Mouse (Mus musculus) E14TG2a.4 (cell line): ENCODE measurements at regions not wholly inside any gene's neighbourhood (a gene's known extent, or its start where the extent isn't known, plus 50 kb on each side); places are given as distances from the start of the nearest gene placed in this dataset.
"Not testable (repeated sequence)": the region's sequence is repeated elsewhere in the genome, so short reads cannot be mapped to it uniquely, and the experiment has no call there.

Source experiments
- H3K27me3 ChIP-seq: 2 replicates; pipeline ENCODE4 v1.6.1; 2014; ENCODE audit warnings: low read length, control low read depth; ENCODE audit not compliant: insufficient read depth
- H3K36me3 ChIP-seq: 2 replicates; pipeline ENCODE4 v1.6.1; 2014; ENCODE audit warnings: low read length, control low read depth; ENCODE audit not compliant: insufficient read depth
- H3K4me1 ChIP-seq: replicated peaks from 2 replicates; pipeline ENCODE4 v1.6.1; 2014; ENCODE audit warnings: low read depth, low read length, control low read depth
- H3K4me3 ChIP-seq: replicated peaks from 2 replicates; pipeline ENCODE4 v1.5.1; 2014; ENCODE audit warnings: mild to moderate bottlenecking, low read length
- H3K9me3 ChIP-seq: 2 replicates; pipeline ENCODE4 v1.6.1; 2014; ENCODE audit warnings: low read length, control low read depth
- CTCF ChIP-seq: conservative IDR thresholded peaks from 2 replicates; pipeline ENCODE4 v1.5.1; 2014; ENCODE audit warnings: low read length
- NANOG ChIP-seq: IDR thresholded peaks from 2 replicates; pipeline ENCODE4 v1.6.1; 2014; ENCODE audit warnings: borderline replicate concordance, low read length, mixed read lengths
- POU5F1 ChIP-seq: IDR thresholded peaks from 2 replicates; pipeline ENCODE4 v1.6.1; 2014; ENCODE audit warnings: low read length, borderline replicate concordance

- TF ChIP-seq CTCF = no peak
- no peak for TF ChIP-seq NANOG
- no peak for TF ChIP-seq POU5F1
Observed at GRCm38 (mm10) chr8:103763821-103764220, 337.6 kb upstream of the Cdh5 start.

GRCm38 (mm10) chr8:103779658-103780057, 321.8 kb upstream of the Cdh5 start:
- TF ChIP-seq NANOG (no peak), CTCF (no peak), POU5F1 (no peak)
- Histone ChIP-seq H3K4me1 (no peaks in the 10 kb centered on the region), H3K36me3 (no peaks in the 10 kb centered on the region), H3K4me3 (no peak overlapping the region), H3K27me3 (peaks cover 32% of the 10 kb centered on the region), H3K9me3 (no peaks in the 10 kb centered on the region; the same call in 1 of the 2 replicates)

More at GRCm38 (mm10) chr8:103763821-103764220, 337.6 kb upstream of the Cdh5 start:
- Histone ChIP-seq H3K4me1 (no peaks in the 10 kb centered on the region), H3K27me3 (no peaks in the 10 kb centered on the region), H3K9me3 (peaks cover 25% of the 10 kb centered on the region), H3K36me3 (no peaks in the 10 kb centered on the region), H3K4me3 (no peak overlapping the region)

- H3K4me3 ChIP-seq = no peak overlapping the region
- peaks cover 13% of the 10 kb centered on the region for H3K27me3 ChIP-seq
- peaks cover 9% of the 10 kb centered on the region; the same call in 1 of the 2 replicates for H3K9me3 ChIP-seq
- H3K36me3 ChIP-seq = no peaks in the 10 kb centered on the region
- TF ChIP-seq CTCF (no peak), POU5F1 (no peak), NANOG (no peak)
- no peaks in the 10 kb centered on the region for H3K4me1 ChIP-seq
Observed at GRCm38 (mm10) chr8:103788308-103788707, 313.1 kb upstream of the Cdh5 start.

GRCm38 (mm10) chr8:103793331-103793730, 308.1 kb upstream of the Cdh5 start:
- H3K27me3 ChIP-seq = no peaks in the 10 kb centered on the region
- H3K4me3 ChIP-seq = no peak overlapping the region
- TF ChIP-seq CTCF (no peak), NANOG (no peak), POU5F1 (no peak)
- peaks cover 8% of the 10 kb centered on the region; the same call in 1 of the 2 replicates for H3K9me3 ChIP-seq
- no peaks in the 10 kb centered on the region for H3K36me3 ChIP-seq
- no peaks in the 10 kb centered on the region for H3K4me1 ChIP-seq

- not testable (repeated sequence) for H3K4me1 ChIP-seq, H3K4me3 ChIP-seq, H3K36me3 ChIP-seq, H3K9me3 ChIP-seq
- peaks cover 17% of the 10 kb centered on the region for H3K27me3 ChIP-seq
Observed at GRCm38 (mm10) chr8:103798630-103799029, 302.8 kb upstream of the Cdh5 start.

GRCm38 (mm10) chr8:103808171-103808570, 293.3 kb upstream of the Cdh5 start:
- Histone ChIP-seq H3K9me3 (peaks cover 11% of the 10 kb centered on the region), H3K36me3 (no peaks in the 10 kb centered on the region), H3K27me3 (no peaks in the 10 kb centered on the region; the same call in 1 of the 2 replicates), H3K4me1 (no peaks in the 10 kb centered on the region), H3K4me3 (no peak overlapping the region)
- no peak for TF ChIP-seq NANOG
- no peak for TF ChIP-seq POU5F1

GRCm38 (mm10) chr8:103808580-103808979, 292.8 kb upstream of the Cdh5 start:
- H3K4me1 ChIP-seq = no peaks in the 10 kb centered on the region
- peaks cover 11% of the 10 kb centered on the region for H3K9me3 ChIP-seq
- no peaks in the 10 kb centered on the region; the same call in 1 of the 2 replicates for H3K27me3 ChIP-seq
- TF ChIP-seq POU5F1 (no peak), NANOG (no peak), CTCF (no peak)
- H3K4me3 ChIP-seq = no peak overlapping the region
- no peaks in the 10 kb centered on the region for H3K36me3 ChIP-seq

- TF ChIP-seq NANOG (no peak), POU5F1 (no peak), CTCF (no peak)
- Histone ChIP-seq H3K27me3 (no peaks in the 10 kb centered on the region; the same call in 1 of the 2 replicates), H3K4me3 (no peak overlapping the region), H3K36me3 (no peaks in the 10 kb centered on the region), H3K9me3 (peaks cover 11% of the 10 kb centered on the region), H3K4me1 (no peaks in the 10 kb centered on the region)
Observed at GRCm38 (mm10) chr8:103809140-103809539, 292.3 kb upstream of the Cdh5 start.

- Histone ChIP-seq H3K4me3 (no peak overlapping the region), H3K27me3 (peaks cover 4% of the 10 kb centered on the region; the same call in 1 of the 2 replicates), H3K9me3 (peaks cover 4% of the 10 kb centered on the region; the same call in 1 of the 2 replicates), H3K36me3 (no peaks in the 10 kb centered on the region), H3K4me1 (no peaks in the 10 kb centered on the region)
- TF ChIP-seq CTCF = no peak
- no peak for TF ChIP-seq NANOG
- TF ChIP-seq POU5F1 = no peak
Observed at GRCm38 (mm10) chr8:103813954-103814591, 287.4 kb upstream of the Cdh5 start.
